Mouse (Mus musculus): Measurements from ENCODE around the gene Bicc1.

Bicc1 gene

DNA sequence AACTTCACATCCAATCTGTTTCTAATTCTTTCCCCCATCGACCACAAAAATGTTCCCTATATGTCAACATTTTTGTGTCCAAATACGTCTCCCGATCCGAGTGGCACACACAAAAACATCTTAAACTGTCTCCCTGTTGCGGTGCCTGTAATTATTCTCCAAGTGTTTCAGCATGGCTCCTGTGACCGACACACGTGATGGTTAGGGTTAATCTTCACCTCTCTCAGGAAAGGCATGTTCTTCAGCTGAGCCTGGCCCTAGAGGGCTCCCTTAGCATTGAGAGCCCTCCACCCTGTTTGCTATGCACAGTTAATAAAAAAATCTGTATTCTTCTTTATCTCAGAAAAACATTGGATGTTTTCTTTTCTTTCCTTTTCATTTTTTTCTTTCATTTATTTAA is 41.7 kb downstream of the Bicc1 start:
- Histone ChIP-seq H3K36me3 (ENCODE audit: insufficient read depth, low read length) (no peaks in the 10 kb centered on the region), H3K9me3 (ENCODE audit: low read length) (peaks cover 10% of the 10 kb centered on the region), H3K27me3 (ENCODE audit: insufficient read depth, low read length) (no peaks in the 10 kb centered on the region), H3K4me1 (replicated peaks; ENCODE audit: low read depth, low read length) (0 out of 2 replicates have a peak, but pooled peaks cover 3% of the 10 kb centered on the region), H3K4me3 (replicated peaks; ENCODE audit: low read length) (no peak overlapping the region)
- TF ChIP-seq NANOG (IDR thresholded peaks at IDR 0.05; ENCODE audit: borderline replicate concordance, low read length) (no peak), POU5F1 (IDR thresholded peaks at IDR 0.05; ENCODE audit: borderline replicate concordance, low read length) (no peak), CTCF (conservative IDR thresholded peaks at IDR 0.05; ENCODE audit: low read length) (no peak)

- TF ChIP-seq POU5F1 (IDR thresholded peaks at IDR 0.05; ENCODE audit: borderline replicate concordance, low read length) (no peak), NANOG (IDR thresholded peaks at IDR 0.05; ENCODE audit: borderline replicate concordance, low read length) (no peak), CTCF (conservative IDR thresholded peaks at IDR 0.05; ENCODE audit: low read length) (no peak)
- H3K36me3 ChIP-seq (ENCODE audit: insufficient read depth, low read length): no peaks in the 10 kb centered on the region
- no peaks in the 10 kb centered on the region for H3K27me3 ChIP-seq (ENCODE audit: insufficient read depth, low read length)
- H3K4me3 ChIP-seq (replicated peaks; ENCODE audit: low read length): no peak overlapping the region
- H3K4me1 ChIP-seq (replicated peaks; ENCODE audit: low read depth, low read length): no peaks in the 10 kb centered on the region
- peaks cover 22% of the 10 kb centered on the region for H3K9me3 ChIP-seq (ENCODE audit: low read length)
Observed at GRCm38 (mm10) chr10:71114260-71114920, 45.1 kb downstream of the Bicc1 start.

- Histone ChIP-seq H3K27me3 (ENCODE audit: insufficient read depth, low read length) (no peaks in the 10 kb centered on the region), H3K9me3 (ENCODE audit: low read length) (peaks cover 12% of the 10 kb centered on the region), H3K4me3 (replicated peaks; ENCODE audit: low read length) (no peak overlapping the region), H3K4me1 (replicated peaks; ENCODE audit: low read depth, low read length) (peaks cover 9% of the 10 kb centered on the region; the same call in 1 of the 2 replicates), H3K36me3 (ENCODE audit: insufficient read depth, low read length) (no peaks in the 10 kb centered on the region)
- TF ChIP-seq CTCF (conservative IDR thresholded peaks at IDR 0.05; ENCODE audit: low read length): no peak
- no peak for TF ChIP-seq NANOG (IDR thresholded peaks at IDR 0.05; ENCODE audit: borderline replicate concordance, low read length)
- no peak for TF ChIP-seq POU5F1 (IDR thresholded peaks at IDR 0.05; ENCODE audit: borderline replicate concordance, low read length)
Observed at GRCm38 (mm10) chr10:71106491-71107205, 52.9 kb downstream of the Bicc1 start.

- no peak overlapping the region for H3K4me3 ChIP-seq (replicated peaks; ENCODE audit: low read length)
- TF ChIP-seq NANOG (IDR thresholded peaks at IDR 0.05; ENCODE audit: borderline replicate concordance, low read length) (no peak), POU5F1 (IDR thresholded peaks at IDR 0.05; ENCODE audit: borderline replicate concordance, low read length) (no peak), CTCF (conservative IDR thresholded peaks at IDR 0.05; ENCODE audit: low read length) (no peak)
- H3K4me1 ChIP-seq (replicated peaks; ENCODE audit: low read depth, low read length): peaks cover 9% of the 10 kb centered on the region; the same call in 1 of the 2 replicates
- no peaks in the 10 kb centered on the region; the same call in 1 of the 2 replicates for H3K9me3 ChIP-seq (ENCODE audit: low read length)
- no peaks in the 10 kb centered on the region for H3K27me3 ChIP-seq (ENCODE audit: insufficient read depth, low read length)
- H3K36me3 ChIP-seq (ENCODE audit: insufficient read depth, low read length): no peaks in the 10 kb centered on the region
Observed at GRCm38 (mm10) chr10:71104791-71105190, 54.7 kb downstream of the Bicc1 start.

DNA sequence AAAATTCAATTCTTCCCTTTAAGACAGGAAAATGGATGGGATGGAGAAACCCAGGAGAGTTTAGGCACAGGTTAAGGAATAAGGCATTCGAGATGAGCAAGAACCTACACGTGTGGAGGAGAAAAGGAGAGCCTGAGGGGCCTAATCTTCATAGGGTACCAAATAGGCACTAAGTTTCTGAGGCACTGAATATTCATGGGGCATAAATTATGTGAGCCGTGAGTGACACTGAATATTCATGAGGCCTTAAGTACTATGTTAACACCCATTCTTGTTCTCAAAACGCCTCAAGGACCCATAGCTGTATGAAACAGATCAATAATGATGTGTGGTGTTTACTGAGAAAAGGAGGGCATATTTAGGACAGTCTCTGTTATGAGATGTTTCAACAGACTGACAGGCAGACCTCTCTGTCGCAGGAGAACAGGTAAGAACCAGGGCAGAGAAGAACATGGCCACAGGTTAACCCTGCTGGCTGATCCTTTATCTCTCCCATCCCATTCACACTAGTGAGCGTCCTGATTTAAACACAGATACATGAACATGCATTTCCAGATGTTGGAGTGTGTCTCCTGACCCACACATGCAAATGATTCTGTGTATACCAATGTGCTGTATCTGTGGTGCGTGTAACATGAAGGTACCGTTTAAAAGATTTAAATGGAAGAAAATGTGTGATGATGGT is 58.5 kb downstream of the Bicc1 start:
- H3K27me3 ChIP-seq (ENCODE audit: insufficient read depth, low read length): no peaks in the 10 kb centered on the region
- H3K4me3 ChIP-seq (replicated peaks; ENCODE audit: low read length): no peak overlapping the region
- no peaks in the 10 kb centered on the region for H3K9me3 ChIP-seq (ENCODE audit: low read length)
- H3K36me3 ChIP-seq (ENCODE audit: insufficient read depth, low read length): no peaks in the 10 kb centered on the region
- peaks cover 9% of the 10 kb centered on the region; the same call in 1 of the 2 replicates for H3K4me1 ChIP-seq (replicated peaks; ENCODE audit: low read depth, low read length)
- TF ChIP-seq POU5F1 (IDR thresholded peaks at IDR 0.05; ENCODE audit: borderline replicate concordance, low read length): no peak
- no peak for TF ChIP-seq NANOG (IDR thresholded peaks at IDR 0.05; ENCODE audit: borderline replicate concordance, low read length)
- TF ChIP-seq CTCF (conservative IDR thresholded peaks at IDR 0.05; ENCODE audit: low read length): no peak

DNA sequence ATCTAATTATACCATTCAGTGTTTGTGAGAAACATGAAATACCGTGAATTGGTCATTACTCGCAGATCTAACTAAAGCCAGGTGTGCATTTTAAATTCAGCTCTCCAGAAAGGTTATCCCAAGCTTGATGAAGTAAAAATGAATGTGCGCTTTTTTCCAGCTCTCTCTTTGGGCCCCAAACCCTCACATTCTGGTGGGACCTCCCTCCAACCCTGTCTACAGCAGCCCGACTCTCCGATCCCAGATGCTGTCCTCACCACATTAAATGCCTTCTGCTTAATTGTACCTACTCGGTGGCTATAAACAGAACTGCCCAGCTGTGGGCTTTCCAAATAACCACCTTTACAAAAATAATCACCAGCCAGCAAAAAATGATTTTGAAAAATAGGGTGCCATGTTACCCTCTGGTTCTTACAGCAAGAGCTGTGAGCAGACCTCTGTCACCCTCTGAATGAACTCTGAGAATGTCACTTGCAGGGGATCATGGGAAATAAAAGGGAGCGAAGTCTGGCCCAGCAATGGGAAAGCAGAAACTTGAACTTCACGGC is 64.7 kb downstream of the Bicc1 start:
- no peaks in the 10 kb centered on the region for H3K27me3 ChIP-seq (ENCODE audit: insufficient read depth, low read length)
- no peaks in the 10 kb centered on the region for H3K36me3 ChIP-seq (ENCODE audit: insufficient read depth, low read length)
- no peak overlapping the region for H3K4me3 ChIP-seq (replicated peaks; ENCODE audit: low read length)
- H3K9me3 ChIP-seq (ENCODE audit: low read length): no peaks in the 10 kb centered on the region
- no peaks in the 10 kb centered on the region for H3K4me1 ChIP-seq (replicated peaks; ENCODE audit: low read depth, low read length)
- TF ChIP-seq NANOG (IDR thresholded peaks at IDR 0.05; ENCODE audit: borderline replicate concordance, low read length) (no peak), POU5F1 (IDR thresholded peaks at IDR 0.05; ENCODE audit: borderline replicate concordance, low read length) (no peak), CTCF (conservative IDR thresholded peaks at IDR 0.05; ENCODE audit: low read length) (no peak)

DNA sequence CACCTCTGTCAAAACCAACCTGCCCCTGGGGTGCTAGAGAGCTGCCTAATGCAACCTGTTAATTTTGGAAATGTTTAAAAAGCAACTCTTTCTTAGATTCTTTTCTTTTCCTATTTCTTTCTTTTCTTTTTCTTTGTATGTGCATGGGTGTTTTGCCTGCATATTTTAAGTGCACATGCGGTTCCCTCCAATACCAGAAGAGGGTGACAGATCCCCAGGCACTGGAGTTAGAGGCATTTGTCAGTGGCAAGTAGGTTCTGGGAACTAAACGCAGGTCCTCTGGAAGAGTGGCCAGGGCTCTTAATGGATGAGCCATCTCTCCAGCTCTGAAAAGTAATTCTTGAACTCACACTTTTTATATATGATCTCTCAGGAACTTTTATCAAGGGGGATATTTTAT is 66.2 kb downstream of the Bicc1 start:
- Histone ChIP-seq H3K4me1 (replicated peaks; ENCODE audit: low read depth, low read length) (no peaks in the 10 kb centered on the region), H3K36me3 (ENCODE audit: insufficient read depth, low read length) (no peaks in the 10 kb centered on the region), H3K4me3 (replicated peaks; ENCODE audit: low read length) (no peak overlapping the region), H3K27me3 (ENCODE audit: insufficient read depth, low read length) (no peaks in the 10 kb centered on the region), H3K9me3 (ENCODE audit: low read length) (no peaks in the 10 kb centered on the region)
- TF ChIP-seq CTCF (conservative IDR thresholded peaks at IDR 0.05; ENCODE audit: low read length) (peak; percentile 59), NANOG (IDR thresholded peaks at IDR 0.05; ENCODE audit: borderline replicate concordance, low read length) (no peak)

DNA sequence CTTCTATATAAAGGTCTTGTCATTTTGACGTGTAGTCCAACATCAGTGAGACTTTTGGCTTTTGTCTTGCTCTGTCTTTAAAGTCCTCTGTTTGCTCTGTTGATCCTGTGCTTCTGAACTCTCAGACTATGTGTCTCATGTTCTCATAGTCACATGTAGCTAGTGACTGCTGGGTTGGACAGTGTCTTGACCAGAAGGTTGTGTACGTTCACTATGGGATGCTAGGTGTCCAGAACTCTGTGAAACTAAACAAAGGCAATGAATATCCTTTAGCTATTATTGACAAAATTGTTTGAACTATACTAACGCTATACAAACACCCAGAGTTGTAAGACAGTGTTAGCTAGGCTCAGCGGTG is 72.2 kb downstream of the Bicc1 start:
- H3K9me3 ChIP-seq (ENCODE audit: low read length): no peaks in the 10 kb centered on the region
- H3K4me1 ChIP-seq (replicated peaks; ENCODE audit: low read depth, low read length): no peaks in the 10 kb centered on the region
- H3K36me3 ChIP-seq (ENCODE audit: insufficient read depth, low read length): no peaks in the 10 kb centered on the region
- TF ChIP-seq POU5F1 (IDR thresholded peaks at IDR 0.05; ENCODE audit: borderline replicate concordance, low read length): no peak
- TF ChIP-seq CTCF (conservative IDR thresholded peaks at IDR 0.05; ENCODE audit: low read length): no peak
- H3K4me3 ChIP-seq (replicated peaks; ENCODE audit: low read length): no peak overlapping the region
- no peaks in the 10 kb centered on the region for H3K27me3 ChIP-seq (ENCODE audit: insufficient read depth, low read length)

Data from E14TG2a.4 (cell line).